Mouse (Mus musculus): ENCODE data around the gene Tedc2. TPM values are rescaled to one million over a fixed set of nuclear protein-coding genes. Genes with fewer than 3 reads are reported as not detected.
A peak's percentile ranks its signal among the peaks of the same experiment; 100 is the strongest.

The Tedc2 gene
- total and polyA plus RNA-seq, 3 experiments: 2.0 to 3.8 (median 2.0) TPM

DNA sequence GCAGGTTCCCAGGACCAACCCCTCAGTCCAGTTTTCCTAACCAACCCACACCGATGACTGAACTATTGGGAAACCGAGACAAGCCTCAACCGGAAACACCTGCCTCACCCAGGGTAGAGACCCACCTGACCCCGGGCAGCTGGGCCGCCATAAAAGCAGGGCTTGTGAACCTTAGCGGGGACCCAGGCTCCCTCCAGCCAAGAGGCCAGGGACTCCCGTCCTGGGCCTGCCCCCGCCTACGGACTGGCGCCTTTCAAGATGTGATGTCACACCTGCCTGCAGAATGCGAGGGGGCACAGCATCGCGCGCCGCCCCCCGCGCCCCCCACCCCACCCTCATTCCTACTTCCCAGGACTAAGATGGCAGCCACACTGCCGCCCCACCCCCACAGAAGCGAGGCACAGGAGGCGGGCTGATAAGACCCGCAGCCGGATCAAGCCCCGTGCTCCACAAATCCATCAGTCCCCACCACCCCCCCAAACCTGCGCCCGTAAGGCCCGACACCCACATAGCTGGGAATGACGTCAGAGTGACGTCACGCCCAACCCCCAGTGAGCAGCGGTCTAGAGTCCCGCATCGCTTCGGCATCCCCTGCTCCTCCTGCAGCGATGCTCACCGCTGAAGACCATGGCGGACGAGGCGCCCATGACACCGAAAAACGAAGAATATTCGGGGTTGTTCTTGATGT is 51.9 kb downstream of the Tedc2 start:
- Histone ChIP-seq H3K9ac (ENCODE audit: low read depth, low read length) (peak overlapping the region; percentile 84), H3K27me3 (ENCODE audit: control insufficient read depth, insufficient read depth, low read length) (no peaks in the 10 kb centered on the region), H3K79me2 (replicated peaks; ENCODE audit: control insufficient read depth, insufficient read depth, low read length) (no peaks in the 10 kb centered on the region; the same call in 1 of the 2 replicates), H3K4me3 (peak overlapping the region; percentile 92), H3K27ac (peak overlapping the region; percentile 100), H3K36me3 (ENCODE audit: control insufficient read depth, insufficient read depth, low read length) (no peaks in the 10 kb centered on the region), H3K4me1 (ENCODE audit: control insufficient read depth, insufficient read depth, low read length) (peaks cover 5% of the 10 kb centered on the region)
- WGBS: under 1% methylated on average over 41 of the region's 41 CpGs
- DNase-seq: peak in 1 of 2 experiments; percentile 74
- intact Hi-C loops (cut with DNase I): no loop called here
- TF ChIP-seq EP300 (IDR thresholded peaks at IDR 0.05; ENCODE audit: insufficient read depth, low read depth, low read length) (no peak), POLR2A (IDR thresholded peaks at IDR 0.05; ENCODE audit: insufficient read depth, low read depth, low read length) (no peak; the same call in 1 of the 2 replicates), CTCF (IDR thresholded peaks at IDR 0.05) (no peak)

DNA sequence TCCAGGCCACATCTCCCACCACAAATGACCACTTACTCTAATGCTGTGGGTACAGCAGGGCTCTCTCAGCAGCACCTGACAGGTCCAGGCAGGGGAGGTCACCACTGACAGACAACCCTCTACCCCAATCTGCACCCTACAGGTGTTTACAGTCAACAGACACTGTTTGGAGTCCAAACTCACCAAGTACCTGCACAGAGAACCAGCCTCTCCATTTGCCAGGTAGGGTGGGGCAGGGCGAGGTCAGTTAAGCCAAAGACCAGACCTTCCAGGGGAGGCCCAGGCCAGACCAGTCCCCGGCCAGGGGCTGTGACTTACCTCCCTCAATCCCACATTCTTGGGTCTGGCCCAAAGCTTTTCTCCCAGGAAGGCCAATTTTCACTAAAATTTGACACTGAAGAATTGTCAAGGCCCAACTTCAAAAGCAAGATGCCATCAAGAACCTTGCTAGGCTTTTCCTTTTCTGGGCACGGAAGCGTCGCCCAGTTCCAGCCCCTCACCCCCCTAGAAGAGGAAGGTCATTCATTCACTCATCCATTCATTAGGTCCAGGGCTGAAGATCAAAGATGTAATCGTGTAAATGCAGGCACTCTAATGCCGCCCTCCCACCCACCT is 52.7 kb downstream of the Tedc2 start:
- no peak for TF ChIP-seq EP300 (IDR thresholded peaks at IDR 0.05; ENCODE audit: insufficient read depth, low read depth, low read length)
- no peak for TF ChIP-seq POLR2A (IDR thresholded peaks at IDR 0.05; ENCODE audit: insufficient read depth, low read depth, low read length)
- TF ChIP-seq CTCF (IDR thresholded peaks at IDR 0.05): no peak
- H3K79me2 ChIP-seq (replicated peaks; ENCODE audit: control insufficient read depth, insufficient read depth, low read length): no peaks in the 10 kb centered on the region; the same call in 1 of the 2 replicates
- peaks cover 5% of the 10 kb centered on the region for H3K4me1 ChIP-seq (ENCODE audit: control insufficient read depth, insufficient read depth, low read length)
- no peaks in the 10 kb centered on the region for H3K36me3 ChIP-seq (ENCODE audit: control insufficient read depth, insufficient read depth, low read length)
- DNase-seq: no peak
- H3K27ac ChIP-seq: no peak overlapping the region; the same call in 1 of the 2 replicates
- intact Hi-C loops (cut with DNase I): no loop called here
- WGBS: 39% methylated on average over 7 of the region's 7 CpGs
- H3K27me3 ChIP-seq (ENCODE audit: control insufficient read depth, insufficient read depth, low read length): no peaks in the 10 kb centered on the region
- H3K4me3 ChIP-seq: peak overlapping the region; percentile 92
- H3K9ac ChIP-seq (ENCODE audit: low read depth, low read length): peak overlapping the region; percentile 84

DNA sequence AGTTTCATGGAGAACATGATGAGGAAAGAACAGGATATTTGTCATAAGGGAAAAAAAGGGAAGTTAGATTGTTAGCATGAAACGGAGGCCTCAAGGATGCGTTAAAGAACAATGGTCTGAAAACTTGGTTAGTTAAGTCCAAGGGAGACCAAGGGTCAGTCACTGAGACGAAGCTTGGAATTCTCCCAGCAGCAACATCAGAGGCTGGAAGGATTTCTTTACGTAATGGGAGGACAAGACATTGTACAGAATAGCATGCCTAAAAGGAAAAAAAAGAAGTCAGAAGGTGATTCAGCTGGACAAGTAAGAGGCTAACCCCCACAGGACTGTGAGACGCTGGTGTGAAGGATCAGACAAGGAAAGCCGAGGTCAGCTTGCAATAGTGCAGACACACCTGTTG is 53.5 kb downstream of the Tedc2 start:
- TF ChIP-seq EP300 (IDR thresholded peaks at IDR 0.05; ENCODE audit: insufficient read depth, low read depth, low read length) (no peak), POLR2A (IDR thresholded peaks at IDR 0.05; ENCODE audit: insufficient read depth, low read depth, low read length) (no peak), CTCF (IDR thresholded peaks at IDR 0.05) (no peak)
- Histone ChIP-seq H3K4me3 (no peak overlapping the region), H3K27ac (no peak overlapping the region), H3K79me2 (replicated peaks; ENCODE audit: control insufficient read depth, insufficient read depth, low read length) (no peaks in the 10 kb centered on the region; the same call in 1 of the 2 replicates), H3K4me1 (ENCODE audit: control insufficient read depth, insufficient read depth, low read length) (peaks cover 7% of the 10 kb centered on the region), H3K9ac (ENCODE audit: low read depth, low read length) (no peak overlapping the region), H3K27me3 (ENCODE audit: control insufficient read depth, insufficient read depth, low read length) (no peaks in the 10 kb centered on the region), H3K36me3 (ENCODE audit: control insufficient read depth, insufficient read depth, low read length) (no peaks in the 10 kb centered on the region)
- no peak for DNase-seq
- intact Hi-C loops (cut with DNase I): no loop called here
- WGBS: 43% methylated on average over 6 of the region's 6 CpGs

Small RNA genes within 50 kb of the gene (microRNA-seq; reads per million reads assigned to microRNA genes)
- gene Mir5134: 7.3 to 9.3 reads per million in 2 experiments
- 0.77 to 1.1 reads per million in 2 experiments for gene Mir6965

Other genes starting within 250 kb of the Tedc2 start
- gene Prss30, start 240.3 kb downstream of the Tedc2 start, total RNA-seq (2021): not detected
- 0.12 TPM in 2 replicates for gene Prss30, start 240.3 kb downstream of the Tedc2 start, polyA plus RNA-seq (2012; rRNA removed)
- not detected for gene Prss22, start 222.8 kb downstream of the Tedc2 start, total RNA-seq (2021)
- not detected in 2 replicates for gene Prss22, start 222.8 kb downstream of the Tedc2 start, polyA plus RNA-seq (2012; rRNA removed)
- gene Prss27, start 182.7 kb downstream of the Tedc2 start, total RNA-seq (2021): not detected
- gene Prss27, start 182.7 kb downstream of the Tedc2 start, polyA plus RNA-seq (2012; rRNA removed): not detected in 2 replicates
- 1 to 10 TPM; 8.4 to 9.1 TPM for gene Kctd5, start 147.4 kb downstream of the Tedc2 start, total RNA-seq (2021)
- gene Kctd5, start 147.4 kb downstream of the Tedc2 start, polyA plus RNA-seq (2012; rRNA removed): 9.8 and 12.8 TPM in 2 replicates
- 10 to 100 TPM; 42.5 to 49.1 TPM for gene Pdpk1, start 69.9 kb downstream of the Tedc2 start, total RNA-seq (2021)
- 10.4 and 20.6 TPM in 2 replicates for gene Pdpk1, start 69.9 kb downstream of the Tedc2 start, polyA plus RNA-seq (2012; rRNA removed)
- 10 to 100 TPM in 1 of 2 experiments, 1 to 10 TPM in 1; 9.0 to 10.2 TPM for gene Amdhd2, start 57.1 kb downstream of the Tedc2 start, total RNA-seq (2021)
- 11.5 and 17.7 TPM in 2 replicates for gene Amdhd2, start 57.1 kb downstream of the Tedc2 start, polyA plus RNA-seq (2012; rRNA removed)
- gene Atp6v0c, start 51.1 kb downstream of the Tedc2 start, total RNA-seq (2021): 100 to 1,000 TPM; 219 to 255 TPM
- 732 and 788 TPM in 2 replicates for gene Atp6v0c, start 51.1 kb downstream of the Tedc2 start, polyA plus RNA-seq (2012; rRNA removed)
- 10 to 100 TPM; 10.3 to 11.0 TPM for gene Tbc1d24, start 15.3 kb downstream of the Tedc2 start, total RNA-seq (2021)
- 11.3 and 29.1 TPM in 2 replicates for gene Tbc1d24, start 15.3 kb downstream of the Tedc2 start, polyA plus RNA-seq (2012; rRNA removed)
- 1 to 10 TPM in 1 of 2 experiments, under 1 TPM in 1; 0.97 to 1.0 TPM for gene Ntn3, start 11.3 kb downstream of the Tedc2 start, total RNA-seq (2021)
- gene Ntn3, start 11.3 kb downstream of the Tedc2 start, polyA plus RNA-seq (2012; rRNA removed): 0.64 and 1.1 TPM in 2 replicates
- under 1 TPM; 0.57 to 0.59 TPM for gene Ccnf, start 30.6 kb upstream of the Tedc2 start, total RNA-seq (2021)
- gene Ccnf, start 30.6 kb upstream of the Tedc2 start, polyA plus RNA-seq (2012; rRNA removed): 0.44 and 0.49 TPM in 2 replicates
- gene Abca17, start 130.2 kb upstream of the Tedc2 start, total RNA-seq (2021): not detected
- not detected in 2 replicates for gene Abca17, start 130.2 kb upstream of the Tedc2 start, polyA plus RNA-seq (2012; rRNA removed)
- gene Abca3, start 131.1 kb upstream of the Tedc2 start, total RNA-seq (2021): 10 to 100 TPM; 12.1 to 12.6 TPM
- gene Abca3, start 131.1 kb upstream of the Tedc2 start, polyA plus RNA-seq (2012; rRNA removed): 13.4 and 15.7 TPM in 2 replicates
- gene Rnps1, start 193.7 kb upstream of the Tedc2 start, total RNA-seq (2021): 10 to 100 TPM; 60.0 to 62.7 TPM
- gene Rnps1, start 193.7 kb upstream of the Tedc2 start, polyA plus RNA-seq (2012; rRNA removed): 83.0 and 107 TPM in 2 replicates
- gene Eci1, start 205.8 kb upstream of the Tedc2 start, total RNA-seq (2021): 100 to 1,000 TPM; 421 to 487 TPM
- gene Eci1, start 205.8 kb upstream of the Tedc2 start, polyA plus RNA-seq (2012; rRNA removed): 414 and 486 TPM in 2 replicates
- 1 to 10 TPM in 1 of 2 experiments, under 1 TPM in 1; 0.65 to 1.5 TPM for gene Dnase1l2, start 222.3 kb upstream of the Tedc2 start, total RNA-seq (2021)
- 5.2 and 7.2 TPM in 2 replicates for gene Dnase1l2, start 222.3 kb upstream of the Tedc2 start, polyA plus RNA-seq (2012; rRNA removed)
- gene E4f1, start 249.5 kb upstream of the Tedc2 start, total RNA-seq (2021): 10 to 100 TPM; 10.2 to 10.3 TPM
- 43.6 and 43.7 TPM in 2 replicates for gene E4f1, start 249.5 kb upstream of the Tedc2 start, polyA plus RNA-seq (2012; rRNA removed)
- 10 to 100 TPM; 35.7 to 44.5 TPM for gene Pgp, start 249.5 kb upstream of the Tedc2 start, total RNA-seq (2021)
- 39.1 and 46.4 TPM in 2 replicates for gene Pgp, start 249.5 kb upstream of the Tedc2 start, polyA plus RNA-seq (2012; rRNA removed)